Mouse (Mus musculus) brain, embryonic 18.5 days (tissue): ENCODE data around the gene Il18.

Source experiments
- DNase-seq: peaks from one replicate; pipeline ENCODE4 v3.0.0-alpha.2; 2012; ENCODE audit warnings: low read depth, low spot score

Il18 gene

DNA sequence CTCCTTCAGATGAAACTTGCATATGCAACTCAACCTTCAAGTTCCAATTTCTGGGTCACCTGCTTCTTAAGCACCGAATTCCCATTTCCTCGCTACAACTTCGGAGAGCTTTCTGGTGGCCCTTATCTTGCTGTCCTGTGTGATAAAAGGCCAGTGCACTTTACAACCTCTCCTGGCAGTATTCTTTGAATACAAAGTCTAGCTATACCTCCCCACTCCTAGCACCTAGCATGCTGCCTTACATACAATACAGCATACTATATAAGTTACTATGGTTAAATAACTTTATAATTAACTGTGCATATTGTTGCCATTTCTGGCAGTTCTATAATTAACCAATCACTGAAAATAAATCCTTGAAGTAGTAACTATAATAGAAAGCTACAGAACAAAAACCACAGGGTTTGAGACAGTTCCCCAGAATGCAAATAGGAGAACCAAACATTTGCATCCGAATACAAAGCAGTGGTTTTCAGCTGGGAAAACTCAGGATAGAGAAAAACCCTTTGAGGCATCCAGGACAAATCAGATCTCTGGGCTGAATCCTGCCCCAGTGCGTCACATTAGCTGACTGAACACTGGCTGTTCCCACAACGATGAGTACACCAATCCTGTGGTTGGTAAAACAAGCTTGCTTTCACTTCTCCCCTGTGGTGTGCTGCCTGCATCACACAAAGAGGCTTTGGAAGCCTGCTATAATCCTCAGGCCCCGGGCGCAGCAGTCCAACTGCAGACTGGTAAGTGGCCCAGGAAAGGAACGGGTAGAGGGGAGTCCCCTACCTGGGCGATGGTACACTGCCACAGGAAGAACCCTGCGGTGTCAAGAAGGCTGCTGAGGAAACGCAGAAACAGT is at the start of gene Il18:
Gene Il18 (plus strand): TSS at position 587 of the 853 bp plus-strand sequence.
- DNase-seq = peak; percentile 63

DNA sequence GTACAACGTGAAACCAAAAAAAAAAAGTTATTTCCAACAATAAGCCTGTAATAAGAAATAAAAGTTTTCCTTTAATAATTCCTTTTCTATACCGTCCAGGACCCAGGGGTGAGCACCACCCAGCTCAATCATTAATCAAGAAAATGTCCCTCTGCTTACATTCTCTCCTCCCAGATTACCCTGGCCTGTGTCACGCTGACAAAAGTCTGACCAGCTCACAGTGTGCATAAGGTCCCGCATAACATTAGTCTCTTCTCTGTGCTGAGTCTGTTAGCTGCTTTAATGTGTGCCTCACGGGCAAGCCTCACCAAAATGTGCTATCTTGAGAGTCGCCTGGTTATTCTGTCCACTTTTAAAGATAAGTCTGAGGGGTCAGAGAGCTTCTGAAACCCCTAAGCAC is 49.2 kb upstream of the Il18 start:
- DNase-seq = no peak

DNA sequence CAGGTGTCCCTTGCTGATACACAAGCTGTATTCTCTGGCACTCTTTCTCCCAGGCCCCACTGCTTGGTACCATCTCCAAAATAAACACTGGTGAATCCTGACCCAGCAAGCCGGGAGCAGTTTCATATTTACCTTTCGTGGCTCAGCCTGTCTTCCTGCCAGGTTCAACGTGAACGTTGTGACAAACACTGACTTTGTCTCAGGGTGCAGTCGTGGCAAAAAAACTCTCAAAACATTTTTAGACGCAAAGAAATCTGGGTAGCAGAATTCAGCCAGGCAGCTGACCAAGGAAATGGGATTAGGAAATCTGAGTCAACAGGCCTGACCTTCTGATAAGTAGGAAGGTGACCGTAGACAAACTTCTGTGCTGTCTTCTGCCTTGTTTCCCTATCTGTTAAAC is 47.1 kb upstream of the Il18 start:
- no peak for DNase-seq

DNA sequence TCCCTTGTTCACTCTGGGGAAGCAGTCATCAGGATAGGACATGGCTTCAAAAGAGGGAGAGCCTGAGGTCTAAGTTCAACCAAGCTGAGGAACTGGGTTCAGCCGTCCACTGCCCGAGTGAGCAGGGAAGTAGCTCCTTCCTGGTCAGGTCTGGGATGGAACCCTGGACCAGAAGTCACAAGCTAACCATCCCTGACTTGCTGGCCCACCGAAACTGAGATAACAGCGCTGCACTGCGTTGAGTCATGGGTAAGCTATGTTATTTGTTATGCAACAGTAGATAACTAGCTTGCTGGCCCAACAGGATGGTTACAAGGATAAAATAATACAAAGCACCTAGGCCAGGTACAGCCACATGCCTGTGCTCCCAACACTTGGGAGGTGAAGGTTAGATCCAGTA is 39.2 kb upstream of the Il18 start:
- no peak for DNase-seq

DNA sequence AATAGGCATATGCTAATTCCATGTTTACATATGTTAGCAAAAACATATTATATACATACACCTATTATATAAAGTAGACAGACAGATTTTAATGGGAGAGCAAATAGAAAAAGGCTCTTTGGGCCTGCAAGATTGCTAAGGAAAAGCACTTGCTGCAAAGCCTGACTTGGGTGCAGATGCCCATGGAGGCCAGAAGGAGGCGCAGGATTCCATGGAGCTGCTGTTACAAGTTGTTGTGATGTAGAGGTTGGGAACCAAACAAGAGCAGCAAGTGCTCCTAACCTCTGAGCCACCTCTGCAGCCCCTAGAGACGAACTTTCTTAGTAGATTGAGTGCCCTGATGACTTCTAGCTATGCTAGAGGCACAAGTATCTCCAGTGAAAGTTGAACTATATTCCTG is 35.8 kb upstream of the Il18 start:
- DNase-seq = no peak

DNA sequence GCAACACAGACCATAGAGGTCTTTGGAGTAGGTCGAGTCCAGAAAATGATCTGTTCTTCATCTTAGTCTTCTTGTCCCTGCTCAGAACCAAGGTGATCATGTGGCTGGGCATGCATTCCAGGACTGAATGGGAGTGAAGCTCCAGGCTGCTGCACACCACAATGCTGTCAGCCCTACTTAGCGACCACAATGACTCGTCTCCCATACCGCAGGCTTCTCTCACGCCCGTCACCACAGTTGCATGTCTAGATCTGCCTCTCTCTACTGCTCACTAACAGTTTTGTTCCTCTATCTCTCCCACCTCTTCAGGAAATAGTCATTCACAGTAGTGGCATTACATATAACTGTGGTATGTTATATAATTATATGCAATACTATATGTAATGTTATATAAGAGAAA is 33.9 kb upstream of the Il18 start:
- no peak for DNase-seq

DNA sequence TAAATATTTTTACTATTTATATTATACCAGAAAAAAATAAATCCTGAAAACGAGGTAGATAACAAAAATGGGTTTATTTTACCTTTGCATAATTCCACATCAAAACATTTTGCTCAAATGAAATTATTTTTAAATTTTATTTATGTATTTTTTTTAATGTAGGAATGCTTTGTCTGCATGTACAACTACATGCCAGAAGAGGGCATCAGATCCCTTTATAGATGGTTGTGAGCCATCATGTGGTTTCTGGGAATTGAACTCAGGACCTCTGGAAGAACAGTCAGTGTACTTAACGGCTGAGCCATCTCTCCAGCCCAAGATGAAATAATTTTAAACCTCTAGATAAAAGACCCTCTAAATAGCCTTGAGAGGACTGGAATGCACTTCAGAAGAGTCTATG is 33.1 kb upstream of the Il18 start:
- DNase-seq = no peak

DNA sequence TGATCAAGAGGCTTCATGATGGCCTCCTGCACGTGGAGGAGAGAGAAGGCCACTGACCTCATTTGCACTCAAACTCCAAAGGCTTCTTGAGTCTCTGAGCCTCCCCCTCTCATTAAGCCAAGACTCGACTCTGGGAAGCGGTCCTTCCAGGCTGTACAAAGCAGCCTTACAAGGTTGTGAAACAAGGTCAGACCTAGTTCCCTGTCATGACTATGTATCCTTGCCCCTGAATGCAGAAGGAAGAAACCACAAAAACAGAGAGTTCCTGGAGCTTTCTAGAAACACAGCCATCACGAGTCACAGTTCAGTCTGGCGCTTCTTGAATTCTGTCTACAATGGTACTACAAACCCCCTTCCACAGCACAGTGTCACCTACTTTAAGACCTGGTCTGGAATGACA is 32.1 kb upstream of the Il18 start:
- DNase-seq = no peak

DNA sequence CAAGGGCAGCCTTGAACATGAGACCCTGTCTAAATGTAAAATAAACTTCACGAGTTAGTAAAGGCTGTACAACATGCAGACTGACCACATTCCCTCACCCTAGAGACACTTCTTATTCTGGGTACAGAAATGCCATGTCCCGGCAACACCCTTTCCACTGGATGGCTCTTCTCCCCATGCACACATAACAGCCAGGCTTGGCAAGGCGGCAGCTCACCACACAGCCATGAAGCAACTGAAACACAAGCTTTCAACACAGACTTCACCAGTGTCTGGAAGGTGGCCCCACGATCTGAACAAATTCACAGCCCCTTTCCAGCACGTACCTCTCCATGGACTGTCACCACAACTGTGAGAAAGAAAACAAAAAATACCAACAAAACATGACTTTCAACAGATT is 29.7 kb upstream of the Il18 start:
- DNase-seq = no peak

DNA sequence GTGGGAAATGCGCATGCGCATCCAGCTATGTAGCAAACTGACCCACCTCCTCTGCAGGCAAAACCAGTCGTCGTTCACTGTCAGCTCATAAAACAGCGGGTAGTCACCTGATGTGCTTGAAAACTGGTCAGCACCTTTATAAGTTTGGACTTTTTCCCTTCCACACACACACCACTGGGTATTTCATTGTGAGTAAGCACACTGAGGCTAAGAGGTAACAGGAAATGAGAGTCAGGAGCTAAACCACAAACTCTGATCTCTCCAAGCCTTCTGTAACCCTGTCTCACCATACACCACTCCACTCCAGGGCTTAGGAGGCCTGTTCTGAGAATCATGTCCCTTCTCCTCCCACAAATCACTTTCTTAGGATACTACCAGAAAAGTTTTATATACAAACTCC is 29.0 kb upstream of the Il18 start:
- DNase-seq = no peak

DNA sequence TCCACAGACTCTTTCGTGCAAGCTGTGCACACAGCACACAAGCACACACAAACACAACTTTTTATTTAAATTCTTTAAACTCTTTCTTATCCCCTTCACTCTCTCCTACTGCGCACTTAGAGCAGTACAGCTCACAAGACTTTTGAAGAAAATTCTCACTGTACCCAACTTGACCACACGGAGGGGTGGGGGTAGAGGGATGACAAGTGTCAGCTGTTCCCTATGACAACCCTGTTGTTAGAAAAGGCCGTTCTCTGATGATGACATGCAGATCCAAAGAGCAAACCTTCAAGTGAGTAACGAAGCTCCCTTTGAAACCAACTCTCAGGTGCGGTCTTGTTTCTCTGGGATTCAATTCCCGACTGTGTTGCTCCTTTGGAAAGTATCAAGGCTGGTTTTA is 26.8 kb upstream of the Il18 start:
- DNase-seq = no peak

DNA sequence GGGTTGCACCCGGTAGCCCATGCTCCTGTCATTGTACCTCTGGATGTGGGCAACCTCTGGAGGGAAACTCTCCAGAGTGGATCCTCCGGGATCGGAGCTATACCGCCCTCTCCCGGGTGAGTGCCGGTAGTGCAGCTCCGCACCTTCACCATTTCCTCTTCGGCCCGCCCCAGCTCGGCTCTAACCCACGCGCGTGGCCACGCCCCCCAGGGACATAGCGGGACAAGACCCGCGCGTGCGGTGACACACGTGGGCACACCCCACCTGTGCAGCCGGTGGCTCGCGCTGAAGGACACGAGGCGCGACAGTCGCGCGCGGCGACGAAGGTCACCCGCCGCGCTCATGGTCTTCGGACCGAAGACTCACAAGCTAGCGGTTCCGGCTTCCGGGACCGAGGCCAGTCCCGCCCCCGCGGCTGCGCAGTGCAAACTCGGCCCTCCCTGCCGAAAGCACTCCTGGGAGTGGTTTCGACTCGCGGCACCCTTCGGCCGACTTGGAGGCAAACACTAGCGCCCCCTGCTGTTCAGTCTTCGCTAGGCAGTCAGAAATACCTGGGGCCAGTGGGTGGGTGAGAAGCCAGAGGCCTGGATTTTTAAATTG is 26.2 kb upstream of the Il18 start, which contains the start of gene Pts:
Gene Pts (minus strand): TSS at position 432 of the 600 bp plus-strand sequence.
- peak; percentile 95 for DNase-seq

DNA sequence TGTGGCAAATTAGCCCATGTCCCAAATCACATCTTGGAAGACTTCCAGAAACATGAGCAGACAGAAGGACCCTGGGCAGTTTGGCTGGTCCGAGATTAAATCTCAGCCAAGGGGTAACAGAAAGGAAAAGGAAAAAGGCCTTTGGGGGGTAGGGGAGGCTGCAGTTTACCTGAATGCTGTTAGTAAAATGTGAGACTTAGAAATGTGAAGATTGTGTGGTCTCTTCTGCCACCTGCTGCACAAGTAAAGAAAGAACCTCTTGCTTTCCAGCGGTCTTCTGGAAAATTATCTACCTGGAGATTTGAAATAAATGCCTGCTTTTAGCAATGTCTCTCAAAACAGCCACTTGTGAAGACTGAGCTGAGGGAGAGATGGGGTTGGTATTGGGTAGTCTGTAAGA is 23.7 kb upstream of the Il18 start:
- peak; percentile 34 for DNase-seq

DNA sequence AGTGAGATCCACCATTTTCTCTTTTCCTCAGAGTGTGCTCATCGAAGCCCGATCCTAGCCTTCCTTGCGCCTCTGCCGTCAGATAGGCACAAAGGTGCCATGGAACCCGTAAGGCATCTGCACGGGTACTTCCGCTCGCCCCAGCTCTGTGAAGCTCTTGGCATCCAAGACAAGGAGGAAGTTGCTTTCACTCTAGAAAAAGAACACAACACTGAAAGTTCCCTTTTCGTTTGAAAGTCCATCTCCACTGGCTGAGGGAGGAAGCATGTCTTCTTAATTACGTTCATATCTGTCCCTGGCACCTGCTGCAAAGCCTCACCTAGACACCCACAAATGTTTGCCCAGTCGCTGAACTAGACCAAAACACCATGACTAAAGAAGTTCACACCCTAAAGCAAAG is 21.3 kb upstream of the Il18 start:
- no peak for DNase-seq

DNA sequence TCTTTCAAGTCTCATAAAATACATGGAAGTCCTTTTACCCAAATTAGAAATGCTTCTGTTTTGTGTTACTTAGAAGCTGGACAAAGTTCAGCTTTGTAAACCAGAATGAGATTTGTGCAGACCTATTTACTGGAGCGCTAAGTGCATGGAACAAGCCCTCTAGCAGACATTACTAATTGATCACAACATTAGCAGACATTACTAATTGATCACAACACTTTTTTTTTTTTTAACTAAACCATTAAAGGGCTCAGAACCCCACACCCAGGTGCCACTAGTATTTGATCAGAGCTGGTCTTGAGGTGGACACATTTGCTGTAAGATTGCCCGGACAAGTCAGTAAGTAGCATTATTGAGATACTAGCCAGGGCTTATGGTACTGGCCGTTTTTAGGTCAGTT is 20.8 kb upstream of the Il18 start:
- DNase-seq = no peak

DNA sequence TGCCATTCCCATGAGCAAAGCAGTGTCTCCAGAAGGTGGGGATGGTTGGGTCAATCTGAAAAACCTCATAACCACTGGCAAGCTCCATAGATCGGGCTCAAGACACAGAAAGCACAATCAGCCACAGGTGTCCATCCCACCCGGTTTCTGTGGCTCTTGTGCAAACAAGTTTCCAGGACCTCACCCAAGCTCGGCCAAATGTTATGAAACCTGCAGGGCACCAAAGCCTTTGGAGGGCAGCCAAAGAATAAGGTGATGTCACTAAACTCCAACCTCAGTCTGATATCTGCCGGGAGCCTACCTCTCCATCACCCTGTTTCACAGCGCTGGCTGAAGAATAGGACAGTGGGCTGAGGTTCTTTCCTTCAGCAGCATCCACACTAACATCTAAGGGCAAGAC is 18.7 kb upstream of the Il18 start:
- no peak for DNase-seq

DNA sequence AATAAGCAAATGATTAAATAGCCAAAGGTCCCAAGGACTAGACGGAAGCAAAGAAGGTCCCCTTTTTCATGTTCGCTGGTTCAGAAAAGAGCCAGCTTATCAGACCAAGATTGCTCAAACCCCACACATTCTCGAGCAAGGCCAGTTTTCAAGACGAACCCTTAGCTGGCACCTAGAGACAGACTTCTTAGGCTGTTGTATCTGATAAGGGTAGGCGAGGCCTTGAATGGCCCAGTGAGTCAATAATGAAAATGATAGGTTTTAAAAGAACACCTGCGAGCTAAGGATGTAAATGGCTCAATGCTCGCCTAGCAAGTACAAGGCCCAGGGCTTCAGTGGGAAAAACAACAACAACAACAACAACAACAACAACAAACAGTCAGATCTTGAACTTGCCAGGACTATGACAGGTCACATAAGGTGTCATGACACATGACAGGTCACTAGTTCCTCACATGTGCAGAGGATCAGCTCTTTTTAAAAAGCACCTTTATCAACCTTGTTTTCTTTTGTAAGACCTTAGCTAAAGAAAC is 18.0 kb upstream of the Il18 start:
- DNase-seq = no peak

DNA sequence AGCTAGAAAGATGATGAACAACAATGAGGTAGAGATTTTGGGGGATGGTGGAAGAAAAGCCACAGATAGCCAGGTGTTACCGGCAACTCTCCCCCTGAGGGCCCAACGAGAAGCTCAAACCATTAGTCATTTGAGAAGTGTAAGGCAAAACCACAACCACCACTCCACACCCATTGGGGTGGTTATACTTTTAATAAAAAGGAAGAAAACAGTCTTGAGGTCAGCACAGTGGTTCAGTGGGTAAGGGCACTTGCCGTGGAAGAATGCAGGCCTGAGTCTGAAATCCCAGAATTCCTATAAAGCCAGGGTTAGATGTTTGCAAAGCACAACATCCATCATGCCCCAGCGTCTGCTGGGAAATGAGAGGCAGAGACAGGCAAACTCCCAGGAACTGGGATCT is 17.3 kb upstream of the Il18 start:
- DNase-seq = no peak

DNA sequence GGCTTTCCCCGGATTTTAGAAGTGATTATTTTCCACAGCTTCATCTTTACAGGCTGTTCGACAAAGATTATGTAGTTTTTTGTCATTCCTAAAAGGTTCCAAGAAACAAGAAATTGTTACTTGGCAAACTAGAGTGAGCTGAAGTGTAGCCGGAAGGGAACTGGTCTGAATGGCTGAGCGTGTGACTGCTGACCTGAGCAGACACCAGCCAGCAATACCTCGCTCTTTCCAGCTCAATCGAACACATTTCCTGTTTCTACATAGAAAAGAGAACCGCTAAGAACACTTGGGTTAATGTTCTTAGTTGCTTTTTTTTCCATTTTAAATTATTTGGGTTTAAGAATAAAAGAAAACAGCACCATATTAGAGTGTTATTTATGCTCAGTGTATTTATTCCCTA is 14.5 kb upstream of the Il18 start:
- DNase-seq = no peak

DNA sequence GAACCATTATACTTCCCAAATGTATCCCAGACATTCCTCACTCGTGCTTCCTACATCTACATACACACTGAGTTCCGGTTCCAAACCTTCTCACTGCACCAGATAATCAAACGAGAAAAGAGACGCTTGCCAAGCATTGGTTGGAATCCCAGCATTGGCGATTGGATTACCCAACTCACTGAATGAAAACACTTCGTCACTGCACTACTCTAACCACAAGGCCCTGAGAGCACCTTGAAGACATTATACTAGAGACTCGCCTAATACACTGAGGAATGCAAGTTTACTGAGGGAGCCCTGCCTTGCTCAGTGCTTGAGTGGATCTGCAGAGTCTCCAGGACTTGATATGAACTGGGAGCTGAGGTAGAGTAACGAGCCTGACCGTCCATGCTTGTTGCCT is 12.2 kb upstream of the Il18 start:
- no peak for DNase-seq

DNA sequence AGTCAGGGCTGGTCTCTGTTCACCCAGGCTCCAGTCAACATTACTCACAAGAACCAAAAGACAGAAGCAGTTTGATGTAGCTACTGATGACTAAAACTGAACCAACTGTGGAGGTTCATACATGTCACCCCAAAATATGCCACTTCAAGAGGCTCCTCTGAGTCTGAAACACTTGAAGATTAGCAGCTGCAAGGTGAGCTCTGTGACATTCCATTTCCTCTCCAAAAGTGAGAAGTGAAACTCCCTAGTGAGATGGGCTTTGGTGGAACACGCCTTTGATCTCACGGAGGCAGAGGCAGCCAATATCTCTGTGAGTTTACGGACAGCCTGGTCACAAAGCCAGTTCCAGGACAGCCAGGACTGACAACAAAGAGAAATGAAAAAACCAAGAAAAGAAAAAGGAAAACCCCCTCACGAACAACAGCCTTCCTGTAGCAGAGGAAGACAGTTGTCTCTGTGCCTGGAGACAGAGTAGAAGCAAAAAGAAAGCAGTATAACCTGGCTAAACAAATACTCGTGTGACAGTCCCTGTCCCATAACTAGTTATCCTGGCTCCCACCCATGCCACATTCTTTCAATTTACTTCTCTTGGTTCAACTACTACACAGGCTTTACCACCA is 6.7 kb upstream of the Il18 start:
- no peak for DNase-seq

DNA sequence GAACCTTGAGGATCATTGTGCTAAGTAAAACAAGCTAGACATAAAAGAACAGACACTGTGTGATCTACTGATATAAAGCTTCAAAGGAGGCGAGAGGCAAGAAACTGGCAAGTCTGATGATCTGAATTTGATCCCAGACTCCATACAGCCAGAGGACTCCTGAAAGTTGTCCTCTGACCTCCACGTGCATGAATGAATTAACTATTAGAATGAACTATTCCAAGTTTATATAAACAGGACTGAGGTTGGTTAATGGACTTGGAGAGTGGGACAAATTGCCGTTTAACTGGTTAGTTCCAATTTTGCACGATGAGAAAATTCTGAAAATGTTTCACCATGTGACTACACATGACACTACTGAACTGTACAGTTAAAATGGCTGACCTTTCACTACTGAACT is 5.7 kb upstream of the Il18 start:
- DNase-seq = no peak

DNA sequence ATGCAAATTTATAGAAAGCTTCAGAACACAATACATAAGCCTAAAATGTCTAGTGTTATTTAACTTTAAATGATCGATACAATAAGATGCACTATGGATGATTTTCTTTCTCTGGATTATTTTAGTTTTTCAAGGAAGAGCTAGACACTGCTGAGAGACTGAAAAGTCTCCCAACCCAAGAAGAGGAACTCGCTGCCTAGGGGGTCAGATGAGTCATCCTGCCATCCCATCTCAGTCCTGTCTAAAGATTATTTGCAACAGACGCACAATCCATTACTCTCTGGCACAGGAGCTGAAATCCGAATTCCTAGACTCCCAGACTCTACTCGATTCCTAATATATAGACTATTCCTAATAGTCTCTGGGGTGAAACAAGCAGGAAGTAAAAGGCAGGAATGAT is 2.4 kb upstream of the Il18 start:
- DNase-seq = no peak
